Mouse (Mus musculus) bone marrow macrophage, adult 2 months (primary cell): Measurements from ENCODE around the gene Slc4a8.

Source experiments
- CTCF ChIP-seq: IDR thresholded peaks from 2 replicates; pipeline ENCODE4 v1.5.1; 2012; ENCODE audit warnings: low read depth, mild to moderate bottlenecking, low read length, moderate library complexity
- POLR2A ChIP-seq: IDR thresholded peaks from 2 replicates; pipeline ENCODE4 v1.6.1; 2012; ENCODE audit warnings: mild to moderate bottlenecking, low read depth, low read length, borderline replicate concordance

DNA sequence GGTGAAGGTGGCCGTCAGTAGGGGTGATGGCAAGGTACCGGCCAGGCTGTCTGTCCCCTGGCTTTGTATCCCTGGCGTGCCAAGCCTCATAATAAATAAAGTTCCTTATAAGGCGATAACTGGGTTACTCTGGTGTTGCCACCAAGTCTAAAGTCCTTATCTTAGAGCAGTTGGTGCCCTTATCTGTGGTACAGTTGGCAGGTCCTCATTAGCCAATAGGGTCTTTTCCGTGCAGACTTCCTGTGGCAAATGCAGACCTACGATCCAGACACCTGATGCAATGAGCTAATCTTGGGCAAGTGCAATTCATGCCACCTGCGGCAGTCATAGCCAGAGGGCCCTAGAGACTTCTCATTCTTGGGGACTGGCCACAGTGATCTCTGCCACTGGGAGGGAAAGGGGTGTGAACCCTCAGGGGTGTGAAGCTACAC lies 23.2 kb upstream of the Slc4a8 start:
- no peak for TF ChIP-seq CTCF
- TF ChIP-seq POLR2A: no peak
